Mouse (Mus musculus) heart, embryonic 10.5 days (tissue): ENCODE results near the gene Gm15127. TPM values are rescaled to one million over a fixed set of nuclear protein-coding genes. Genes with fewer than 3 reads are reported as not detected.
"Not testable (repeated sequence)": the region's sequence is repeated elsewhere in the genome, so short reads cannot be mapped to it uniquely, and the experiment has no call there.

ENCODE experiments used
- DNase-seq: peaks from one replicate; pipeline ENCODE4 v3.0.0-alpha.2; 2017; ENCODE audit warnings: low spot score
- H3K27ac ChIP-seq: fragments of 300-500 bp; sonication (generic); 2 replicates; pipeline ENCODE4 v1.5.1; 2016; ENCODE audit warnings: mild to moderate bottlenecking
- H3K27me3 ChIP-seq: fragments of 300-500 bp; sonication (generic); 2 replicates; pipeline ENCODE4 v1.6.1; 2016; ENCODE audit warnings: mild to moderate bottlenecking; ENCODE audit not compliant: poor library complexity, insufficient read depth, severe bottlenecking
- H3K36me3 ChIP-seq: fragments of 300-500 bp; sonication (generic); 2 replicates; pipeline ENCODE4 v1.6.1; 2016; ENCODE audit warnings: mild to moderate bottlenecking, moderate library complexity
- H3K4me1 ChIP-seq: fragments of 300-500 bp; sonication (generic); 2 replicates; pipeline ENCODE4 v1.6.1; 2016; ENCODE audit warnings: mild to moderate bottlenecking
- H3K4me3 ChIP-seq: fragments of 300-500 bp; sonication (generic); 2 replicates; pipeline ENCODE4 v1.5.1; 2016; ENCODE audit warnings: mild to moderate bottlenecking, moderate library complexity
- H3K9me3 ChIP-seq: fragments of 300-500 bp; sonication (generic); 2 replicates; pipeline ENCODE4 v1.6.1; 2016; ENCODE audit warnings: mild to moderate bottlenecking, moderate library complexity
- WGBS: fragments of 180-500 bp; shearing (Covaris S2); methylation state at CpG from one replicate; pipeline ENCODE4 v1.1.7; 2016; 5-methylcytosine and 5-hydroxymethylcytosine counted together
- polyA plus RNA-seq: library from polyadenylated mRNA; unstranded; fragments of >200 nt; fragmentation: Nextera tagmentation; extraction: Ambion mirVana; gene quantifications from 2 replicates; pipeline ENCODE4 v1.2.1, GENCODE M21; 2016

Gm15127 gene
- not detected in 2 replicates for polyA plus RNA-seq

- not testable (repeated sequence) for H3K36me3 ChIP-seq, H3K27ac ChIP-seq, H3K4me3 ChIP-seq, H3K27me3 ChIP-seq, H3K4me1 ChIP-seq, H3K9me3 ChIP-seq, DNase-seq
- 72% methylated on average over 3 of the region's 4 CpGs for WGBS
Measured at GRCm38 (mm10) chrX:148663298-148663697, at the start of gene Gm15127. Gene Gm15127, plus strand, starts transcription at chrX:148663598.

GRCm38 (mm10) chrX:148615053-148615452 is 48.3 kb upstream of the Gm15127 start, which contains the start of gene Gm8334:
Gene Gm8334, minus strand, starts transcription at chrX:148615153.
- not testable (repeated sequence) for H3K9me3 ChIP-seq, H3K27ac ChIP-seq, H3K4me1 ChIP-seq, H3K4me3 ChIP-seq, H3K27me3 ChIP-seq, H3K36me3 ChIP-seq, DNase-seq
- 90% methylated on average over 4 of the region's 7 CpGs for WGBS

GRCm38 (mm10) chrX:148676290-148676689 is 12.9 kb downstream of the Gm15127 start:
- not testable (repeated sequence) for H3K27ac ChIP-seq, H3K36me3 ChIP-seq, H3K27me3 ChIP-seq, H3K9me3 ChIP-seq, H3K4me1 ChIP-seq, DNase-seq, H3K4me3 ChIP-seq
- WGBS = 13% methylated on average over 1 of the region's 1 CpGs

Other genes starting within 250 kb of the Gm15127 start
- gene Gm15114, start 174.6 kb upstream of the Gm15127 start, polyA plus RNA-seq = not detected in 2 replicates
- not detected in 2 replicates for gene Gm8334, start 48.4 kb upstream of the Gm15127 start, polyA plus RNA-seq
- not detected in 2 replicates for gene Luzp4, start 194.0 kb downstream of the Gm15127 start, polyA plus RNA-seq